Mouse (Mus musculus) E14TG2a.4 (cell line): ENCODE data around the gene Cyp27a1.

Experiments
- CTCF ChIP-seq: conservative IDR thresholded peaks from 2 replicates; pipeline ENCODE4 v1.5.1; 2014; ENCODE audit warnings: low read length
- NANOG ChIP-seq: IDR thresholded peaks from 2 replicates; pipeline ENCODE4 v1.6.1; 2014; ENCODE audit warnings: borderline replicate concordance, low read length, mixed read lengths
- POU5F1 ChIP-seq: IDR thresholded peaks from 2 replicates; pipeline ENCODE4 v1.6.1; 2014; ENCODE audit warnings: low read length, borderline replicate concordance

GRCm38 (mm10) chr1:74712461-74713098 is 794 bp upstream of the Cyp27a1 start:
- TF ChIP-seq CTCF, result no peak
- TF ChIP-seq POU5F1, result no peak
- no peak for TF ChIP-seq NANOG
